Mouse (Mus musculus): Measurements from ENCODE around the gene Gm17428.
"Not testable (repeated sequence)": the region's sequence is repeated elsewhere in the genome, so short reads cannot be mapped to it uniquely, and the experiment has no call there.

Gm17428 gene

DNA sequence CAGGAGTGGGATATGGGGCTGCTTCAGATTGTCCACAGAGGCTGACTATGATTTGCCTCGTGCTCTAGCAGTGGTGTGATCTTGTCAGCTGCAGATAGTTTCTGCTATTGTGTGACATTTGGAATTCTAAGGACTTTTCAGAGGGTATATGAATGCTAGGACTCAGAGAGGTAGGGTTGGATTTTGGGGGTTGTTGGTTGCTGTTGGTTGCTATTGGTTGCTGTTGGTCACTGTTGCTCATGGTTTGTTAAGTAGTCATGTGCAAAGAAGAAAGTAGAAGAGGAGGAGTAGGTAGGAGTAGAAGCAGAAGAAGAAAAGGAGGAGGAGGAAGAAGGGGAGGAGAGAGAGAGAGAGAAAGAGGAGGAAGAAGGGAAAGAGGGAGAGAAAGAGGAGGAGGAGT, at the start of gene Gm17428:
TSS of gene Gm17428 (plus strand) at position 301 of the 400 bp plus-strand sequence.
- DNase-seq (ENCODE audit: low read depth, low spot score): no peak

DNA sequence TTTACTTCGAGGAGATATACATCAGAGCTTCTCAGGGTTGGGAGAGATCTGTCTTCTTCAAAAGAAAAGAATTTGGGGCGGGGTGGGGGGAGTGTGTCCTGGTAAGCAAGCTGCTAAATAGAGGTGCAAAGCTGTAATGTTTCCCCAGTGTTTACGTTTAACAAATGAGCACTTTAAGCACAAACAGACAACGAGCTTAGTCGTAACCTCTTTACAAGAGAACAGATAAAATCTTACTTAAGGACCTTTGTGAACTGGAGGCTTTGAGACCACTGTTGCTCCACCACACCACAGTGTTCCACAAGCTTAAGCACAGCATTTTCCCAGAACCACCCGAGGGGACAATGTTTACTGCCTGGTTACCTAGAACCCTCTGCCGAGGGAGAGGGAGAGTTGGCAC, 49.4 kb upstream of the Gm17428 start:
- no peak for DNase-seq (ENCODE audit: low read depth, low spot score)

DNA sequence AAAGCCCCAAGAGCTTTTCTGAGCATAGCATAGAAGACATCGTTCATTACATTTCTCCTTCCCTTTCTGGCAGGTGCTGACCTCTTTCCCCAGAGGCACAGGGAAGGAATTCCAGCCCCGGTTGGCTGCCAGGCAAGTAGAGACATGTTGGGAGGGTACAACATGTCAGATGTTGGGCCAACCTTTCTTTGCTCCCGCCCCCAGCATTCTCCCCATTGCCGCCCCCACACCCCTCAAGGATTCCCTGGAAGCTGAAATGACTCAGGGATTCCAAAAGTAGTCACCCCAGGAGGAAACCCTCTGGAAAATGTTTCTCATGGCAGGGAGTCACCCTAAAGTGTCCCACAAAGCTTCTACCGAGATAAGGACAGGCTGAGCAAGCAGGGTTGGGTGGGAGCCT, 46.9 kb upstream of the Gm17428 start:
- DNase-seq (ENCODE audit: low read depth, low spot score): no peak

DNA sequence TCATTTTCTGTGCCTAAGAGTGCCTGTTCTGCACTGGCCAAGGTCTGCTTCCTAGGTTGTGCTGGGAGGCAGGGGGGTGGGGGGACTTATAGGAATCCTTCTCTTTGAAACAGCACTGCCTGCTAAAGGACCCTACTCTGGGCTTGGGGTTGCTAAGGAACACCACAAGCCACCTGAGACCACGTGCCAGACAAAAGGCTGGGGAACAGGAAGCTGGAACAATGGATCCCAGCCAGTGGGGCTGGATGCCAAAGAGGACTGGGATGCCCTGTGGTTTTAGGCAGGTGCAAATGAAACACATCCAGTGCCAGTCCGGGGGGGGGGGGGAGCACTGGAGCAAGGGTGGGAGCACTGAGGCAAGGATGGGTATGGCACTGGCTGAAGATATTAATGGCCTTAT, 46.3 kb upstream of the Gm17428 start:
- no peak for DNase-seq (ENCODE audit: low read depth, low spot score)

DNA sequence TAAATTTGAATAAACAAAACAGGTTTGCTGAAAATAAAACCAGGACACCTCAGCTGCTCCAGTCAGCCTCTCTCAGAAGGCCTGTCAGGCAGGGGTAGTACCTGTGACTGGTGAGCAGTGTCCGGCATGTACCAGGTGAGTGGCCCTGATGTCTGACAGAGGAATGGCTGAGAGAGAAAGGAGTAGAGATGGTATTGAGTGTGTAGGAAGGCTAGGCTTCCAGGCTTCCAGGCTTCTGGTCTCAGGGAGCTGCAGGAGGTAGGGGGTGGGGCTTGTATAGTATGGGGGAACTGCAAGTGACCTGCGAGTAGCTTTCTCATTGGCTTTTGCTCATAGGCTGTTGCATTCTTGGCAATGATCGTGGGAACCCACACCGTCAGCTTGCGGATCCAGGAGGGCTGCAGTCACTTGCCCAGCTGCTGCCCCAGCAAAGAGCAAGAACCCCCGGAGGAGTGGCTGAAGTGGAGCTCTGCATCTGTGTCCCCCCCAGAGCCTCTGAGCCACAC, 44.0 kb upstream of the Gm17428 start, which contains the start of gene Il25:
TSS of gene Il25 (plus strand) at position 51 of the 506 bp plus-strand sequence.
- no peak for DNase-seq (ENCODE audit: low read depth, low spot score)

DNA sequence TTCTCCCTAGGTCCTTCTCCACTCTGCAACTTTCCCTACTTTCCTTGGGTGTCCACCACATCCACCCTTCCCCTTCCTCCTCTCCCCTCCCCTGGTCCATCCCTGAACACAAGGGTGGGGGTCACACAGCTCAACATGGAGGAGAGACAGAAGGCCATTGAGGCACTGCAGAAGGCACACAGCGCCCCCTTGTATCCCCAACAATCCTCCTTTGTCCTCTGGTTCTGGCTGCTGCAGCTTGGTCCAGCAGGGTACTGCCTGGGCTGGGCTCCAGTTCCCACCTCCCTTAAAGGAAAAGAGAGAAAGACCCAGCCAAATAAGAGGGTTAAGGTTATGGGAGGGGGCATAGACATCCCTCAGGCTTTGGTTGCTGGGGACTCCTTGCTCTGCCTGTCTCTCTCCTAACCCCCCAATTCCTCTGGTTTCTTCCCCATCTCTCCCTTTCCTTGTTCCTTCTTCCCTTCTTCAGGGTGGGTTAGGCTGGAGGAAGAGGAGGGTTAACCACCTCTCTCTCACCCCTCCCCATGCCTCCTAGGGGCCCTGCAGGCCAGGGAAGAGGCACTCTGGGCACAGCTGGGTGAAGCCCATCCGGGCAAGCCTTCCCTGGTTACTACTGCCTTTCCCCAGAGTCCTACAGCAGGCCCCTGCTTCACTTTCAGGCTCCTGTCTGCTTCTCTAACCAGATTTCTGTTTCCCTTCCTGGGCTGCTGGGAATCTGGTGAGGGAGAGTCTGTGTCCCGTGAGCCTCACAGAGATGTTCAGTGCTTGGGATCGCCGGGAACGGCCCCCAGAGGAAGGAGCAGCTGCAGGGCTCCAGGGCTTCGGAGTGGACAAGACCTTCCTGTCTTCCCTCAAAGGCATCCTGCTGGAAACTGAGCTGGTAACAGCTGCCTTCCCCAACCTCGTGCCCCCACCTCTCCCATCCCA, 40.6 kb upstream of the Gm17428 start, which contains the start of gene Cmtm5:
TSS of gene Cmtm5 (plus strand) at position 358 of the 927 bp plus-strand sequence.
- DNase-seq (ENCODE audit: low read depth, low spot score): no peak

DNA sequence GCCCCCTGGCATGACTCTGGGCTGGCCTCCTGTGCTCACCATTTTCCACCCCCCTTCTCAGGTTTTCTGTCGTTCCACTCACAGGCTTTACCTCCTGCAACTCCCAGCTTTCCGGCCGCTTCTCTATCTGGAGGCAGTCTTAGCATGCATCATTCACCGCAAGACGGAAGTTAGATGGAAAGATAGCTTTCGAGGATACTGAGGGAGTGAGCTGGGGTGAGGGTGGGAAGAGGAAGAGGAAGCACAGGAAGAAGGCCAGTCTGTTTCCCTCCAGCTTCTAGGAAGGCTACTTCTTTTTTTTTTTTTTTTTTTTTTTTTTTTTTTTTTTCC, 39.9 kb upstream of the Gm17428 start:
- DNase-seq (ENCODE audit: low read depth, low spot score): no peak

DNA sequence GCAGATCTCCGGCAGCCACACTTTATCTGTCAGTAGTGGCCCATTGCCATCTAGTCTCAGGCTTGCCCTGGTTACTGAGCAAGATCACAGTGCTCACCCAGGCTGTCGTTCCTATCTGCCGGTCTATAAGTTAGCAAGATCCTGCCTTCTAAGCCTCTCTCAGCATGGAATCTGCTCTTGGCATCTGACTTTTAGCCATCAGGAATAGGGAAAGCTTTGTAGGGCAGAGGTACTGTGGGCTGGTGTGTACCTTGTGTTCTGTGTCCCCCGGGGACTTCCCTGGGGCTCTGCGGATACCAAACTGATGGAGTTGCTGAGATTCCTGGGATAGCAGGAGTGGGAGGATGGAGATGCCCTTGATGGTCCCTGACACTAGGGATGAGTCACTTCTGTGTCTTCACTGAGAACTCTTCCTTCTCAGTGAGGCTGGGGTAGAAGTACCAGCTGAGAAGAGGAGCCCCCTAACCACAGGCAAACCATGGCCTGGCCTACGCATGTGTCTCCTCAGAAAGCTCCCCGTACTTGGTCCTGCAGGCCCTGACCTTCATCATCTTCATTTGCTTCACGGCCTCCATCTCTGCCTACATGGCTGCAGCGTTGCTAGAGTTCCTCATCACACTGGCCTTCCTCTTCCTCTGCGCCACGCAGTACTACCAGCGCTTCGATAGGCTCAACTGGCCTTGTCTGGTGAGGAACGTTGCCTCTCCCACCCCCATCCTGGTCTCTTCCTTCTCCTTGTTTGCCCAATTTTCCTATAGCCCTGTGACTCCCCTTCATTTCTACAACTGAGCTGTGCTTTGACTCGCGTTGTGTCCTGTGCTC, 39.2 kb upstream of the Gm17428 start:
- no peak for DNase-seq (ENCODE audit: low read depth, low spot score)

DNA sequence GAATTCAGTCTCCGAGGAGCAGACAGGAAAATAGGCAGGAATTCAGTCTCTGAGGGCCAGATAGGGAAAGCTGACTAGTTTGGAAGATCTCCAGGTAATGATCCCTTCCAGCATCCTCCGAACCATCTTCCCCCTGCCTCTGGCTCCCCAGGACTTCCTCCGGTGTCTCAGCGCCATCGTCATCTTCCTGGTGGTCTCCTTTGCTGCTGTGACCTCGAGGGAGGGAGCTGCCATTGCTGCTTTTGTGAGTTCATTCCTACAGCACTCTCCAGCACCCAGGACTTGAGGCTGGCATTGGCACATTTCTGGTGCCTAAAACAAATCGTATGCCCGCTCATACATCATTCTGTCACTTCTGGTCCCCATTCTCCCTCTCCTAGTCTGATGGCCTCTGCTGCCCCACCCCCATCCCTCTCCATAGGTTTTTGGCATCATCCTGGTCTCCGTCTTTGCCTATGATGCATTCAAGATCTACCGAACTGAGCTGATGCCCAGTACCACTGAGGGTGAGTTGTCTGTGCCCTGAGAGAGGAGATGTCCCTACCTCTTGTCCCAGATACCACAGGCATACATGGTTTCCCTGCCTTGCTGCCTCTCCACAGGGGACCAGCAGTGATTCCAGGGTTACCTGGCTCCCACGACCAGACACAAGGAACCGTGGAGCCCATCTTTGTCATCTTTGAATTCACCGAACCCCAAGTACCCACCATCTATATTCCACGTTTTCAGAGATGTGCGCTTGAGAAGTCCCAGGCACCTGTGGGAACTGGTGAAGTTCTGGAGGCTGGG, 38.1 kb upstream of the Gm17428 start:
- DNase-seq (ENCODE audit: low read depth, low spot score): no peak

DNA sequence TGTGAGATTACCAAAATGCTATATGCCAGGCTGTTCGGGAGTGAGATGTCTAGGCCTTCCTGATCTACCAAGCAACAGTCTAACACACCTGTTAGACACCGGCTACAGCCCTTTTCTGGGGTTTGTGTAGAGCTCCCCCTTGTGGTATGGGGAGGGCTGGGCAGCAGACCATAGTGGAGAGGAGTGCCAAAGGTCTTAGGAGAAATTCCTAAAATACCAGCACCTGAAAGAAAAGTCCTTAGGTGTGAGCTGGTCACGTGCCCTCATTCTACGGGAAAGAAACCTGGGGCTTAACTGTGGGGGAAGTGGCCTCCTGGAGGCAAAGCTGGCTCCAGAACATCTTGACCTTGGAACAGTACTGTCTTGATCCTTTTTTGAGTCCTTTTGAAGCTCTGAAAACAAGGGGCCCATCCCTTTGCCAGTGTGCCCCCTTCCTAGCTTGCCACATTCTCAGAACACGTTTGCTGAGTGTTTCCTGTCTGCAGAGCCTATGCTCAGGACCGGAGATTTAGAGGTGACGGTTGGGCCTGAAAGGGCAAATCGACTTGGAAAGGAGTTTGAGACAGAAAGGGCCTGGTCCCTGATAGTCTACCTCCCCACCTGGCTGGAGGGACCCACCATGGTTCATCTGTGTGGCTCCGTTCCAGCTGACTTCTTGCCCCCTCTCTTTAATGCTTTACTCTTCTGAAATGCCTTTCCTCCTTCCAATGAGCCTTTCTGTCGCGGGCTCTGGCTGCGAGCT, 37.1 kb upstream of the Gm17428 start:
- no peak for DNase-seq (ENCODE audit: low read depth, low spot score)

DNA sequence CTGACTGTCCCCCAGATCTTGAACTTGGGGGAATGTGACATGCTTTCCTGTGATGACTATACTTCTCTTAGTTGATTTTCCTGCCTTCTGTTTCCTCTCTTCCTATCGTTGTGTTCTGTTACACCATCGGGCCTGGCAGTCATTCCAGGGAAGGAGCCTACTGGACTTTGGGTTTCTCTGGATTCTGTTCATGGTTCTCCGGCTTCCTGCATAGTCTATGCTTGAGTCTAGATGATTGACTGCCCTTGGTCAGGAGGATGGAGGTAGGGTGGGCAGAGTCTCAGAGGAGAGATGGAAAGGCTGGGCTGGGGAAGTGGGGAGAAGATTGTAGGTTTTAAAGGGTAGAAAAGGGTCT, 36.6 kb upstream of the Gm17428 start:
- no peak for DNase-seq (ENCODE audit: low read depth, low spot score)

DNA sequence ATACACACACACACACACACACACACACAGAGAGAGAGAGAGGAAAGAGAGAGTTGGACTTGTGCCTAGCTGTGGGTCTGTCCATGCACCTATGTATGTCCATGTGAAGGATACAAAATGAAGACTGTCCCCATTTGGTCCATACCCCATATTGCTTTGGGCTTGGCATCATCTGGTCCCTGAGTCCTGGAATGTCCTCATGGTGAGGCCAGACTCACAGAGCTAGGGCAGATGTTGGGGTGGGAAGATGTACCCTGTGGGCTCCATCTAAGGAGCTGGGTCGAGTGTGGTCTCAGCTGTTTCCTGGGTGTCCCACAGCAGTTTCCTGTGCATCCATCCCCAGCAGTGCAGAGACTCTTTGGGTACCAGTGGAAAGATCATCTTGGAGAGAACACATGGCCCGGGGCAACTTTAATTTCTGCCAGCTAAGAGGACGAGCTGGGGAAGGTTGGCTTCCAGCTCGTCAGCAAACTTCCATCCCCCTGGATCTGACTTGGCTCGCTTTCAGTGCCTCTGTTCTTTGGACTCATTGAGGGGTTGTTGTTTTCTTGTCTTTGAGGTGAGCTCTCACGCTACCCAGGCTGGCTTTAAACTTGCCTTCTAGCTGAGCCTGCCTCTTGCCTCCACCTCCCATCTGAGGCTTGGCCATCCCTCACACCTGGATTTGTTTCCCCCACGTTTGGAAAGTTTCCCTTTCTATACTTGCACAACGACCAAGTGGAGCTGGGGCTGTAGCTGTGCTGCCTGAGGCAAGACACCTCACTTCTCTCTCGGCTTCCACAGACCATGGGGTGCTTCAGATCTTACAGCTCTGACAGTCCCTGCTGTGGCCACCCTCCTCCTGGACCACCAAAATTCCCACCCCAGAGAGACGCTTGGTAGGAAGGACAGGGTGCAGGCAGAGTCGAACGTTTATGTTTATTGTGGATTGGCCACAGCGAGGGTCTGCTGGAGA, 35.4 kb upstream of the Gm17428 start:
- no peak for DNase-seq (ENCODE audit: low read depth, low spot score)

DNA sequence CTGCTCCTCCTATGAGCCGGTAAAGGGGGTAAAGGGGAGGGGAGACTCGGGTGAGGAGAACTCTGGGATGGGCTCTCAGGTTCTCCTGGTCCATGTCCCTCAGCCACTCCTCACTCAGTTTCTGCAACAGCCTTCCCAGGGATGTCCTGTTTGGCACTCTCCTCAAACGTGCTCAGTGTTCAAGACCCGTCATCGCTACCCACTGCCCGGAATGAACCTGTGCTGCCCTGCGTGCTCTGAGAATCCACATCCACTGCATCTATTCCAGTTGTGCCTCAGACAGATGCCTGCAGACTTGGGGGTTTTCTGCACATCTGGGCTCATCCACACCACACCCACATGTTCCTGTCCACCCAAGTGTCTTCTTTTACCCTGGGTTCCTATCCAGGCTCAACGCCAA, 34.3 kb upstream of the Gm17428 start:
- DNase-seq (ENCODE audit: low read depth, low spot score): no peak

DNA sequence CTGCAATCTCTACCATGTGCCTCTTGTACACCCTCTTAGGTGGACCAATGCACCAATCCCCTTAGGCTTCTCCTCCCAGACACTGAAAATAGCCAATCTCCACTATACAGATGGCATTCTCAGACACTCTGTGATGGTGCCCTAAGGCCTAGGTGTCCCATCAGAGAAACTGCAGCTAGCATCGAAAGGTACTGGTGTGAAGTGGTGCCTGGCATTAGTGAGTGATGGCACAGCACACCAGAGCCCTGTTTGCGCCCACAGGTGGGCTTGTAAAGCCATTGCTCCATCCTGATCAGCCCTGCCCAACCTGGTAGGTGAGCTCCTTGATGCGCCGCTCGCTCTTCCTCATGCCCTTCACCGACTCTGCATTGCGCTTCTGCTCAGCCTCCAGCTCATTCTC, 32.8 kb upstream of the Gm17428 start:
- no peak for DNase-seq (ENCODE audit: low read depth, low spot score)

DNA sequence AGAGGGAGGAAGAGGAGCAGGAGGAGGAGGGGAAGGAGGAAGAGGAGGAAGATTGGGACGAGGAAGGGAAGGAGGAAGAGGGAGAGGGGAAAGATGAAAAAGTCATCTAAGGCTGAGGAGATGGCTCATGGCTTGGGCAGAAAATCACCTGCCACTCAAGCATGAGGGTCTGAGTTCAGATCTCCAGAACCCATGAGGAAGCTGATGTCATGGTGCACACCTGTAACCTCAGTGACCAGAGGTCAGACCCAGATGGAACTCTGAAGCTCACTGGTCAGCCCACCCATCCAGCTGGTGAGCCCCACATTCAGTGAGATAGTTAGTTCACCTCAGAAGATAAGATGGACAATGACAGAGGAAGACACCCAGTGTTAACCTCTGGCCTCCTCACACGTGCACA, 31.8 kb upstream of the Gm17428 start:
- DNase-seq (ENCODE audit: low read depth, low spot score): no peak

DNA sequence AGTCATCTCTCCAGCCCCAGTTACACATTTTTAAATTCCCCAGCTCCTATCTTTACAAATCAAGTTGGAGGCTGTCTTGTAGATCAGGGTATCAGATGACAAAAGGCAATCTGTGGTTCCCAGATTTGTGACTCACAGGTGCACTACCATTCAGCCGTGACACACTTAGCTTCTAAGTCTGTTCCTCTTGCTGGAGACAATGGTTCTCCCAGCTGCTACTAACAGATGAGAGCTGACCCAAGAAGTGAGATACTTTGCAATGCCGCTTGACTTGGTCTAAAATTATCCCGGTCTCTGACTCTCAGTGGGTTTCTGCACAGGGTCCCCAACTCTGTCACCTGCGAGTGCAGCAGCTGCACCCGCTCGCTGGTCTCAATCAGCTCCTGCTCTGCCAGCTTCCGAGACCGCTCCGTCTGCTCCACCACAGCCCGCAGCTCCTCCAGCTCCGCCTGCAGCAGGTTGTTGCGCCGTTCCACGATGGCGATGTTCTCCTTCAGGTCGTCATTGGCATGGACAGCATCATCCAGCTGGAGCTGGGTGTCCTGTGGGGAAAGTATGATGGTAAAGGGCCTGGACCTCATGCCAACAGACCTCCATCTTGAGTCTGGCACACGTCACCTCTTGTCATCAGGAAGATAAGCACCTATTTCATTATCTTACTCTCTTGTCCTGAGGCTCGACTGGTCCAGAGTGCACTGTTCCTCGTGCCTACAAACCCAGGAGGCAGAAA, 30.6 kb upstream of the Gm17428 start:
- DNase-seq (ENCODE audit: low read depth, low spot score): no peak

DNA sequence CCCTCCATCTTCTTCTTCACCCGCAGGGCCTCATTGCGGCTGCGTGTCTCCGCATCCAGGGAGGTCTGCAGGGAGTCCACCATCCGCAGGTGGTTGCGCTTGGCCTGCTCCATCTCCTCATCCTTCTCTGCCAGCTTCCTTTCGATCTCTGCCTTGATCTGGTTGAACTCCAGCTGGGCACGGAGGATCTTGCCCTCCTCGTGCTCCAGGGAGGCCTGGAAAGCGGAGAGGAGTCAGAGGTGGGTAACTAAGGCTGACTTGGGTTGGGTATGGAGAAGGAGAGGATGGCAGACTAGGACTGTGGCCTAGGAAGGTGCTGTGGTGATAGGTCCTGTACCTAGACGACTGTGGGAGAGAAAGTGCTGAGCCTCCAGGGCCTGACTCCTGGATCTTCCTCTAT, 29.7 kb upstream of the Gm17428 start:
- not testable (repeated sequence) for DNase-seq (ENCODE audit: low read depth, low spot score)

DNA sequence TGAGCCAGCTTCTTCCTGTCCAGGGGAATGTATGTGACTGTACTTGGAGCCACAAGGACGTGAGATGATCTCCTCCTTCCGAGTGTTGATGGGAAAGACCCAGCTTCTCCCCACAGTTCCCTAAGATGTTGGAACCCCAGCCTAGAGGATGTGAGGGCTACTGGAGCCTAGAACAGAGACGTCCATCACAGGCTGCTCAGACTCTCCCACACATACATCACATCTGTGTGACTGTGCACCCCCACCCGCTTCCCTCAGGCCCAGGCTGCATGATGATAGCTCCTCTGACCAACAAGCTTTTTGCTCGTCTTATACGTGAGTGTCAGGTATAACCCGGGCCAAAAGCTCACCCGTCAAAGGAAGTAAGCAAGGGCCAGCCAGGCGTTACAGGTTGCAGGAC, 28.0 kb upstream of the Gm17428 start:
- no peak for DNase-seq (ENCODE audit: low read depth, low spot score)

DNA sequence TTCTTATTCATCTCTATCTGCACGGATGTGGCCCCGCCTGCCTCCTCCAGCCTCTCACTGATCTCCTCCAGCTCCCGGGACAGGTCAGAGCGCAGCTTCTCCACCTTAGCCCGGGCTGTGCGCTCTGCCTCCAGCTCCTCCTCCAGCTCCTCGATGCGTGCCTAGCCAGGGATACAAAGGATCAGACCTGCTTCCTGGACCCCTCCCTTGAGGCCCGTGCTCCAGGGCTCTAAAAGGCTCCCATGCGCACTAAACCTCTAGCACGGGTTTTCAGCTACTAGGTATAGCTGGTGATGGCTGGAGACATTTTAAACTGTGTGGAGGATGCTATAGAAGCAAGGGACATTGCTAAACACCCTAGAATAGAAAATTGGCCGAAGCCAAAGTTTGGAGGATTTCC, 26.2 kb upstream of the Gm17428 start:
- DNase-seq (ENCODE audit: low read depth, low spot score): no peak

All from WW6 (cell line).